Mouse (Mus musculus) G1E-ER4 (cell line): ENCODE results near the gene Galnt10. TPM values are rescaled to one million over a fixed set of nuclear protein-coding genes. Genes with fewer than 3 reads are reported as not detected.

Experiments used
- GATA1 ChIP-seq: IDR thresholded peaks from one replicate; pipeline ENCODE4 v1.8.0; 2012; ENCODE audit warnings: low read length, inconsistent platforms
- polyA plus RNA-seq: library from polyadenylated mRNA; stranded (reverse); fragments of >175 nt; gene quantifications from 2 replicates; pipeline ENCODE4 v1.2.3, GENCODE M21; 2012

Galnt10 gene
- polyA plus RNA-seq, 1 experiment, result 18.5 TPM

DNA sequence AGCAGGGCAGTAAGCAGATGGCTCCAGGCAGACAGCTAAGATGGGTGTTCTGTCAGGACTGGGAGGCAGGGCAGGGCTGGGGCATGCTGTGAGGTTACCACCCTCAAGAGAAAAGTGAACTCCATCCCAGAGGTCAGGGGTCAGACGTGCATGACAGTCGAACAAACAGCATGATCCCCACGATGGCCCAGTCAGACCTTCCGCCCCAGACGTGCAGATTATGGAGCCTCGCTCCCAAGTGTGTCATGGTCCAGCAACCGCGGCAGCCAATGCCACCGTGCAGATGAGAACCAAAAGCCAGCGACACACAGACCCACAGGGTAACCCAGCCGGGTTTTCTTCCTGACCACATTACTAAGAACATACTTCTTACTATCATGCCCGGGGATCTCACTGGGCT, 121.4 kb downstream of the Galnt10 start:
- TF ChIP-seq GATA1, result no peak

DNA sequence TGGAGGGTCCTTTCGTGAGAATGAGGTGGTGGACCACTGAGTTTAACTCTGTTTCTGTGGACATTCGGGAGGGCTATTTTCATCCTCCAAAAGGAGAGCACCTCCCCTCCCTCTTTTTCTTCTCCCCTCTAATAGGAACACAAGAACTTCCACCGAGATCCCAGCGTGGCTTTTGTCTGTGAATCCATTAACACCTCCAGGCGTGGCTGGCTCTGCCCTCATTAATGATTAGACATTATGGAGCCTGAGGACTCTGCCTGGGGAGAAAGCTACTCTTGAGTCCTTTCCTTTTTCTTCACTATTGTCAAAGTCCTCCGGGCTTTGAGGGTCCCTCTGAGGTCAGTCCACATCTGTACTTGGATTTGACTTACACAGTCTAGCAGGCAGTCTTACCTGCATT, 121.9 kb downstream of the Galnt10 start:
- no peak for TF ChIP-seq GATA1

DNA sequence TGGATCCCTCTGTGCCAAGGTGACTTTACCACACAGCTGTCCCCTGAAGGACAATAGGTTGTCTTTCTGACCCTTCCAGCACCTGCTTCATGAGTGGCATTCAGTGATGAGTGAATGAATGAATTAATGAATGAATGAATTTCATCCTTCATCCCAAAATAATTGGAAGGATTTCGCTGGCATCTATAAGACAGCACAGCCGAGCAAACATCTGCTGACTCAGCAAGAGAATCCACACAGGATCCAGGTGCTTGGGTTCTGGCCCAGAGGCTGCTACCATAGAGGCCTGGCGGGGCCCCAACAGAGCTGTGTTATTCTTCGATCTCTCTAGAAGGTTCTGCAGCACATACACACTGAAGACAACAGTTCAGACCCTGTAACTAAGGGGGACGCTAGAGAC, 125.5 kb downstream of the Galnt10 start:
- no peak for TF ChIP-seq GATA1

DNA sequence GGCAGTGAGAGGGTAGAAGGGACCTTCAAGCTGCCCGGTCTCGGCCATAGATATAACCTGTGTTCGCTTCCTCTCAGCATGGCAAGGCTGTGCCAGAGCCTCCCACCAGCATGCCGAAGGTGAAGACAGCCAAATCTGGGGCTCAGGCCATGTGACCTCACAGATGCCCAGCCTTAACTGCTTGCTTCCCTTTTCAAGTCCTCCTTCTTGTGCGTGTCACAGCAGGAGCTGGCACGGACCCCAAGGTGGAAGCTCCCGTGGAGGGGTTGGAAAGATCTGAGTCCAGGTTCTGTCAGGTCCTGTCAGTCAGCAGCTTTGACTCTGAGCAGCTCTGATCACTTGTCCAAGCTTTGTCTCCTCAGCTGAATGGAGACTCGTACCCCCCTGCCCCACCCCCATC, 126.4 kb downstream of the Galnt10 start:
- no peak for TF ChIP-seq GATA1

DNA sequence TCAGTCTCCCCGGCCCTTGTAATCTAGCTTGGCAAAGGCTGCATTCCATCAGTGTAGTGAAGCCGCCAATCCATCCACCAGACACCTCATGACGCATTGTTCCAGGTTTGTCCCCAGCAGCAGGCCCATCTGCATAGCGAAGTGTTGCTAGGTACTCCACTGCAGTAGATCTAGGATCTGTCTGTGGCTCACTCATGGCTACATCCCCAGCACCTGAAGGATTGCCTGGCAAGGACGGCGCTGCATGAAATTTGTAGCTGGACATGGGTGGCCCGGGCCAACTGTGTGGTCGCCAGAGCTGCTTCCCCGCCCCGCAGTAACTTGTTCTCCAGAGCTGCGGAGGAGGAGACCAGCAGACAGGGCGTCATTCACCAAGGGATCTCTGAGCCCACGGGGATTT, 128.2 kb downstream of the Galnt10 start:
- TF ChIP-seq GATA1, result no peak

DNA sequence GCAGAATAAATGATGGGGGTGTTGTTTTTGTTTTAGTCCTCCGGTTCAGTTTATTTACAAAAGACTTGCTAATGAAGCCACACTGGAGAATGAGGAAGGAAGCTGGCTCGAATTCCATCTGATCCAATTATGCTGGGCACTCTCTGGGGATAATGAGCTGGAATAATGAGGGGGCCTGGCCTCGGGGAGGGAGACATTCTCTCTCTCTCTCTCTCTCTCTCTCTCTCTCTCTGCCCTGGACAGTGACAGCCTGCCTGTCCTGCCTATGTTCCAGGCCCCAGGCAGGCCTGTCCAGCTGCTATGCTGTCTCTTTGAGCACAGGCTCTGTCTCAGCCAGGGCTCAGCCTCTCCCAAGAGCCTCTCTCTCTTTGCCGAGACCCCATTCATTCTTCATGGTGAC, 128.7 kb downstream of the Galnt10 start:
- TF ChIP-seq GATA1, result no peak

DNA sequence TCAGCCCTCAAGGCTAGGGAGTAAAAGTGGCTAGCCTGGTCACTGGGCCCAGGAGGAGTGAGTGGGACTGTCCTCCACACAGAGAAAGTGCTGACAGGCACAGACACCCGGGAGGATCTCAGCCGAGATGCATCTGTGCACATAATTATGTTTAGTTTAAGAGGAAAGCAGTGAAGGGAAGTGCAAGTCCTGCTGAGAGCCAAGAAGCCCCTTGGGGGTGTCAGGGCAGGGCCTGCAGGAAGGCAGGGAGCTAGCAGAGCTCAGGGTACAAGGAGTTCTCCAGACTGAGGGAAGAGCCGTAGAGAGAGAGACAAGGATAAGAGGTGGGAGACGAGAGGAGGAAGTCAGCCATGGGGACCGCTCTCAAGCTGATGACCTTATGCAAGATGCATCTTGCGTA, 130.6 kb downstream of the Galnt10 start:
- TF ChIP-seq GATA1, result no peak

DNA sequence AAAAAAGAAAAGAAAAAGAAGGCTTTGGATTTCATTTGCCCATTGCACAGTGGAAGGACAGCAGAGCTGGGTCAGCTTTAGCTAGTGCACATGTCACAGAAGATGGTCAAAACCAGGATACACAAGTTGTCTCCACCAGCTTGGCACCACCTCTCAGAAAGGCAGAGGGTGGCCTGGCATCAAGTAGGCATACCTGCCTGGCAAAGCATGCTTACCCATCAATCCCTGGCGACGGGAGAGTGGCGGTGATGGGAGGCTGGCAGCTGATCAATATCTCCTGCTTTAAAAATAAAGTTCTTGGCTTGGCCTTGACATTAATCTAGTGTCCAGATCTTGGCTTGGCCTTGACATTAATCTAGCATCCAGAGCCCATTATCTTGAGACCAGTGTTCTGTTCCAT, 131.3 kb downstream of the Galnt10 start:
- no peak for TF ChIP-seq GATA1

DNA sequence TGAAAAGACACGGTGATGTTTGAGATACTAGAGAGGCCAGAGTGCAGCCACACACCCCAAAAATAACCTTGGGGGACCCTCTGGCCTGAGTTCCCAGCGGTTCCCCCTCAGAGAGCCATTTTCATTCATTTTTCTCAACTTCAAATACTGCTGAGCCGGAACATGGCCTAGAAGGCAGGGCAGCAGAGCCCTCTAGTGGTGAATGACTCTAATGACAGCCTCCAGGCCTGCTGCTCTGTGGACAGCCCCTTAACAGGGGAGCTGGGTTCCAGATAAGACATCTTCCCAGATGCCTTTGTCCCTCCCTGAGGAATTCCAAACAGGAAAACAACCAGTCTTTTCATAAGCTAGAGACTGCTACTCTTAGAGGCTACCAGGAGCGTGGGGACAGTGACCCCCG, 133.1 kb downstream of the Galnt10 start:
- no peak for TF ChIP-seq GATA1

DNA sequence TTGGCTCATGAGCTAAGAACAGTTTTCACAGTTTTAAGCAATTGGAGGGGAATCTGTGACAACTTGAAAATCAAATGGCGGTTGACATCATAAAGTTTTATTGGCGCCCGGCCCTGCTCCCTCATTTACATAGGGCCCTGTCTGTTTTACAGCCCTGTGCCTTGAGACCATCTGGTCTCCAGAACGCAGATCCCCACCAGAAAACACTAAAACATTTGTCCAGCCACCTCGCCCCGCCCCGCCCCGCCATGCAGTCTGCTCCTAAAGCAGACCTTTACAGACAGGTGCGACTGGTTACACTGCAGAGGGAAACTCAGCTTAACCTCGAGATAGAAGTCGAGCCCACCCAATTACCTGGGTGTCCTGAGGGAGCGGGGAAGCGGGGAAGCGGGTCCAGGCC, 134.6 kb downstream of the Galnt10 start:
- TF ChIP-seq GATA1, result no peak

DNA sequence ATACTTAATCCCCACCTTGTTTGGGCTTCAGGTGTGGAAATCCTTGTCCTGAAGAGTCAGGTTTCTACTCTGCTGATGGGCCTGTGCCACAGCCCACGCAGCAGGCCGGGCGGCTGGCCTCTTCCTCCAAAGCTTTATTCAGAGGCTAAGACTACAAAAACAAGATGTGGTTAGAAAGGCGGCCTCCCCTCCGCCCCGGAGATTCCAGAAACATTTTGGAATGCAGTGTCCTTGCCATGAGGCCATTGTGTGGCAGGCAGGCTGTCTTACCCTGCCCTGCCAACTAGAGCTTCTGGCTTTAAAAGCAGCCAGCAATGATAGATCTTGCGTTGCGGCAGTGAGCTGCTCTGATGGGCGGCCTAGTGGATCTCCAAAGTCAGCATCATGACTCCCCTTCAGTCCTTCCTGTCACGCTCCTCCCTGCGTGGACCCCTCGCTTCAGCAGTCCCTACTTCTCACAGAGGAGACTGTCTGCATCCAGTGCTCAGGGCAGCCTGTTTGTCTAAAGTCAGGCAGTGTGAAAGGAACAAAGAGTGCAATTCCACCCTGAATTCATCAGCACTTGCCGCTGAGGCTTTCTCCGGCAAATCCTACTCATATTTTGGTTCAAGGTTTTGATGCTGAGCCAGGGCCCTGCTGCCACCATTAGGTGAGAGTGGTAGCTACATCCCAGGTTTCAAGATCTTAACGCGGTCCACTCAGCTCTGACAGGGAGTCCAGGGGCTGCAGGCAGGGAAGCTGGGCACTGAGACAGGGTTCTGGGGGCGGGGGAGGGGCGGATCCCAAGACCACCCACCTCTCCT, 141.6 kb downstream of the Galnt10 start:
- no peak for TF ChIP-seq GATA1

DNA sequence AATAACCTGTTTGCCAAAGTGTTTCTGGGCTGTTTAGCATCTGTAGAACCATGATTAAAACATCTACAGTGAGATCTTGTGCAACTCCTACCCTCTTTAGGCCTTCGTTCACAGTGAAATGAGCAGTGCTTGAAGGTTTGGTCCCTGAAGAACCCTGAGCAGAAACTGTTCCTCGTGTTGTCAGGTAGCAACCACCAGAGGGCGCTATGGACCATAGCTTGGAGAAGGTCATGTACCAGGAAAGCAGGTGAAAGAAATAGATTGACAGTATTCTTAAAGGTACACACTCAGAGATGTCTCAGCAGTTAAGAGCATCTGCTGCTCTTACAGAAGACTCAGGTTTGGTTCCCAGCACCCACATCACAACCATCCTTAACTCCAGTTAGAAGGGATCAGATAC, 142.7 kb downstream of the Galnt10 start:
- TF ChIP-seq GATA1, result no peak

DNA sequence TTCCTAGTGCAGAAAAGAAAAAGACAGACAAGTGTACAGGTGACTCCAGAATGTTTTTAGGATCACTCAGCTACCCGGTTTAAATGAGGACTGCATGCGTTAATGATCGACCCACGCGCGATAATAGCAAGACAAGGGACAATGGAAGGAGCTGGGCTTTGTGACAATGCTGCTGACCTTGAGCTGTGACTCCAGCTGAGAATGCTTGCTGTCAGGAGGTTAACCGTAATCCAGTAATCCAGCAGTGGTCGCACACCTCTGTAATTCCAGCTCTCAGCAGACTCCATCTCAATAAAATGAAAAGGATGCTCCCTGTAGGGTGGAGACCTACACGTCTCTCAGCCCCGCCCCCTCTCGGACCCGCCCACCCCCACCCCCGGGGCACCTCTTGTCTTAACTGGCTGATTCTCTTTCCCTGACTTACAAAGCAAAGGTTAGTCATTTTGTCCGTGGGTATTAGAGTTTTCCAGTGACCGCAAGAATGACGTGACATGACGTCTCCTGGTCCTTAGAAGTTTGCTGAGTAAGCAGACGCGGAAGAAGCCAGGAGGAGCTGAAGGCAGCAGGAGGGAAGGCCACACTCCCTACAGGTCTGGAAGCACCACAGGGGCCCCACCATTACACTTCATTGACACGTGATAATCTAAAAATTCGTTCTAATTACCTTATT, 145.8 kb downstream of the Galnt10 start:
- TF ChIP-seq GATA1, result no peak

DNA sequence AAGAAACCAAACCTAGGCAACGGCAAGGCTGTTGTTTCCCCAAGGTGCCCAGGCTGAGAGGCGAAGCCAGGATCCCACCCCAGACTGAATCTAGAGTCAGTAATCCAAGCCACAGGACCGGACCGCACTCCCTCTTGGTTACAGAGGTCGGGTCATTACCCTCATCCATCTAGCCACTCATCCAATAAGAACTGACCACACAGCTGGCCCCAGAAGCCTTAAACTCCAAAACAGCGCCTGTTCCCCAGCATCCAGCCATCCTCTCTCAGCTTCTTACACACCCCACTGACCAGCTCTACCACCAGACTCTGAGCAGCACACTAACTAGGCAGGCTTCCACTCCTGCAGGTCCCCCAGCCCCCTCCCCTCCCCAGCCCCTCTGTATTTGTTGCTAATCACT, 149.8 kb downstream of the Galnt10 start:
- TF ChIP-seq GATA1, result no peak

DNA sequence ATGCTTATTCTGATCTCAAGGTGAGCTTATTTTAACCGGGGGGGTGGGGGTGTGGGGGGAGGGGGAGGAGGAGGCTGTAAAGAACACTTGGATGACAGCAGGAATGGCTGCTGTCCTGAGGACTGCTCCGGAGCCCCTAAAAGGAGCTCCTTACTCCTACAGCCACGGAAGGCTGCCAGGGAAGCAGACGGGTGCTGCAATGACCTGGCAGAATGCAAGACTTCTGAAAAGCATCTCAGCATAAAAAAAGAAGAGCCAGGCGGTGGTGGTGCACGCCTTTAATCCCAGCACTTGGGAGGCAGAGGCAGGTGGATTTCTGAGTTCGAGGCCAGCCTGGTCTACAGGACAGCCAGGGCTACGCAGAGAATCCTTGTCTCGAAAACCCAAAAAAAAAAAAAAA, 152.6 kb downstream of the Galnt10 start:
- TF ChIP-seq GATA1, result no peak

DNA sequence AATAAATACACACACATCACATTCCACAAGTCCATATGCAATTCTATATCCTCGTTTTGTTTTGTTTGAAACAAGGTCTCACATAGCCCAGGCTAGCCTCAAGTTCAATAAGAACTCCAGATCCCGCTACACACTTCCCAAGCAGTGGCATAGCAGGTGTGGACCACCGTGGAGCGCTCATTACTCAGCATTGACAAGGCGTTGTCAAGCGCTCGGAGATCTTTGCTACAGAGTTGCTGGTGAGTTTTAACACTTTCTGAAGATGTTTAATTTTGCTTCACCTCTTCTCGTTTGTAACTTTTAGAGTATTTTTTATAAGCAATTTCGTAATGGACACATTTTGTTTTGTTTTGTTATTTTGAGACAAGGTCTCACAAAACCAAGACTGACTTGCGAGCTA, 154.2 kb downstream of the Galnt10 start:
- TF ChIP-seq GATA1, result no peak

DNA sequence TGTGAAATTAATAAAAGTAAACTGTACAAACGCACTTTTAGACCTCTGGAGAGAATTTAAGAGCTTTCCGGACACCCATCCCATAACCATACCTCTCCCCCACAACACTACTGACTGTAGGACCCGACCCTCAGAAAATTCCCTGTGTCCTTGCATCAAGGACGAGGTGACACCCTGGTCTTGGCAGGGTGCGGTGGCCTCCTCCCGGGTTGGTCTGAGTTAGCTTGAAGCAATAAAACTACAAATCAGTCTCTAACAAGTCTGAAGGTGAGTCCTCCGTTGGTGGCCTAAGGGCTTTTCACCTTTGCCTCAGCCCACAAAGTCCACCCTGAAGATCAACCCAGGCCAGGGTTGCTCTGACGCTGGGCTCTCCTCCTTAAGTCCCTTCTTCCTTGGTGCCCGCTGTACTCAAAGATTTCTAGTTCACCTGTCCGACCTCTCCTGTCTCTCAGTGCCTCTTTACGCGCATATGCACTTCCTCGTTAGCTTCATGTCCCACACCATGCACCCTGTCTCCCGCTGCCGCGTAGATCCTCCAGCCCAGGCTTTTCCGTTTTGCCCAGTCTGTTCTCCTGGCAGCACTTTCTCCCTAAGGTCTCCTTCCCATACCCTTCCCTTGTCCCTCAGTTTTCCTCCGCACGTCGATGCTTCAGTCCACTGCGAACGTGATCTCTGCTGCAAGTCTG, 155.2 kb downstream of the Galnt10 start:
- TF ChIP-seq GATA1, result no peak
